Mouse (Mus musculus): Measurements from ENCODE around the gene Usf2. TPM values are rescaled to one million over a fixed set of nuclear protein-coding genes. Genes with fewer than 3 reads are reported as not detected.

The Usf2 gene
- polyA plus RNA-seq (2016; fragmentation: Nextera tagmentation; extraction: Ambion mirVana): 28.9 and 30.6 TPM in 2 replicates

DNA sequence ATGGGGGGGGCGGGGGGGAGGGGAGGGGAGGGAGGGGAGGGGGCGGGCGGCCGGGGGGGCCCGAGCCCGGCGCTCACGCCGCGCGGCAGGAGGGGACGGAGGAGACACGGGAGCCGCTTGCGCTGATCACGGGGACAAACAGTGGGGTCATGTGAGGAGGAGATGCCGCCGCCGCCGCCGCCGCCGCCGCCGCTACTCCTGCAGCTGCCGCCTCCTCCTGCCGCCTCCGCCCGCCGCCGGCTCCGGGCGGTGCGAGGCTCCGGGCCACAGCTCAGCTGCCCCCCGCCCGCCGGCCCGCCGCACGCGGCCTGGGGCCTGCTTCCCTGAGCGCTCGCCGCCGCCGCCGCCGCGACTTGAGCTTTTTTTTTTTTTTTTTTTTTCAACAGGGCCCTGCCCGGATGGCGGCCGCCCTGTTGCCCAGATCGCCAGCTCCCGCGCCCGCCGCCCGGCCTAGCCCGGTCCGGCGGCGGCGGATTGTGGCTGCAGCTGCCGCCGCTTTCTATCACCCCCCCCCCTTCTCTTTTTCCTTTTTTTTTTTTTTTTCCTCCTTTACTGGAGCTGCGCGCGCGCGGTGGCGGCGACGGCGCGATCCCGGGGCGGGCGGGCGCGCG, at the start of gene Usf2:
Gene Usf2, minus strand, starts transcription at position 48 of the 611 bp plus-strand sequence.
- peak; percentile 53 for ATAC-seq (ENCODE audit: low FRiP score, low read depth)
- H3K9ac ChIP-seq (replicated peaks): peak within 1 kb of the TSS; percentile 100
- peaks cover 46% of the 10 kb centered on the region for H3K36me3 ChIP-seq
- no peaks in the 10 kb centered on the region for H3K9me3 ChIP-seq
- H3K4me2 ChIP-seq (replicated peaks): peak within 1 kb of the TSS; percentile 62
- H3K4me1 ChIP-seq: peaks cover 21% of the 10 kb centered on the region
- peak within 1 kb of the TSS; percentile 98 for H3K27ac ChIP-seq (replicated peaks)
- no peaks in the 10 kb centered on the region for H3K27me3 ChIP-seq
- WGBS: under 1% methylated on average over 33 of the region's 82 CpGs
- H3K4me3 ChIP-seq: peak within 1 kb of the TSS; percentile 98

DNA sequence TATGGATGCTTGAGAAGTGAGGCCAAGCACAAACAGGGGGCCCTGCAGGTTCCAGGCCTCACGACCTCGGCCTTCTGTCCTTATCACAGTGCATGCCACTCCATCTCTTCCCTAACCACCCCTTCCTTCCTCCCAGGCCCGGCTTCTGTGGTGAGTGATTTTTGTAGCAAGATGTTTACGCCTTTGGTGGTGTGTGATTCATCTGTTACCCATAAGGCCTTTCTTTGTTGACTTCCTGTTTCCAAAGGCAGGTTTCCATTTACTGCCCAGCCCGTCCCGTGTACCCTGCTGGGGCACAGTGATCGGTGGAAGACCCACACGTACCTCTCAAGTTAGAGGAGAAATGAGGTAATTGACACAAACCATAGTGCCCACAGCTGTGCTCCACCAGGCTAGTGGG, 46.0 kb upstream of the Usf2 start:
- 82% methylated on average over 8 of the region's 8 CpGs for WGBS
- Histone ChIP-seq H3K4me3 (no peak overlapping the region), H3K27ac (replicated peaks) (no peak overlapping the region), H3K27me3 (no peaks in the 10 kb centered on the region), H3K36me3 (no peaks in the 10 kb centered on the region), H3K9me3 (no peaks in the 10 kb centered on the region), H3K9ac (replicated peaks) (no peak overlapping the region), H3K4me1 (no peaks in the 10 kb centered on the region), H3K4me2 (replicated peaks) (no peak overlapping the region)
- ATAC-seq (ENCODE audit: low FRiP score, low read depth): no peak

DNA sequence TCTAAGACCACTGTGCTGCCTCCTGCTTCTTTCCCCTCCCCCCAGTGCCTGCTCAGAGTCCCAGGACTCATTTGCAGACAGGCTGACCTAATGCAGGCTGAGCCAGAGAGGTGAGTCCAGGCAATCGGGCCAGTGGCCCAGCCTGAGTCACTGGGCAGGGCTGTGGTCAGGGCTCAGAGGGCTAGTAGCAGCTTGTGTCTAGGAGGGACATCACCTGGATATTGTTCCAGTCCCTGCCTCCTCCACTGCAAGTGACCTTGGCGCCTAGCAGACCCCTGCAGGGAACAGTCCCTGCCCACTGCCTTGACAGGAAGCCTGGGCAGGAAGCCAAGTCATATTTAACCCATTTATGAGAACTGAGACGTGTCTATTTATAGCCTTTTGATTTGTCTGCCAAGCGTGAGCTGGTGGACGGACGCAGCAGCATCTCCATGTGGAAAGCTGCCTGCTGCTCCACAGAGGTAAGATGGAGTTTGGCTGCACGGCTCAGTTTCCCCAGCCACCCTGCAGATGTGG, 44.0 kb upstream of the Usf2 start:
- H3K36me3 ChIP-seq: no peaks in the 10 kb centered on the region
- H3K4me3 ChIP-seq: no peak overlapping the region
- H3K9me3 ChIP-seq: peaks cover 9% of the 10 kb centered on the region; the same call in 1 of the 2 replicates
- no peak for ATAC-seq (ENCODE audit: low FRiP score, low read depth)
- H3K4me2 ChIP-seq (replicated peaks): no peak overlapping the region
- WGBS: 64% methylated on average over 7 of the region's 7 CpGs
- H3K9ac ChIP-seq (replicated peaks): no peak overlapping the region
- H3K27me3 ChIP-seq: no peaks in the 10 kb centered on the region
- H3K27ac ChIP-seq (replicated peaks): no peak overlapping the region
- H3K4me1 ChIP-seq: no peaks in the 10 kb centered on the region

DNA sequence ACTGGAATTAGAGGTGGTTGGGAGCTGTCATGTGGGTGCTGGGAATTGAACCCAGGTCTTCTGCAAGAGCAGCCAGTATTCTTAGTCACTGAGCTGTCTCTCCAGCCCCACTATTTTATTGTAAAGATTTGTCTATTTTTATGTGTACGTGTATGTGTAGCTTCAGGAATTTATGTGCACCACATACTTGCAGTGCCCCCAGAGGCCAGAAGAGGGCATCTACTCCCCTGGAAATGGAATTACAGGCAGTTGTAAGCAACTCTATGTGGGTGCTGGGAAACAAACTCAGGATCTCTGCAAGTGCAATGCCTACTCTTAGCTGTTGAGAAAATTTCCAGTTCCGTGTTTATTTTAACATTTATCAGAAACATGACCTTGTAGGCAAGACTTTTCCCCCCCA, 39.9 kb upstream of the Usf2 start:
- Histone ChIP-seq H3K9ac (replicated peaks) (no peak overlapping the region), H3K4me1 (no peaks in the 10 kb centered on the region), H3K27me3 (no peaks in the 10 kb centered on the region), H3K9me3 (peaks cover 9% of the 10 kb centered on the region; the same call in 1 of the 2 replicates), H3K27ac (replicated peaks) (no peak overlapping the region), H3K4me2 (replicated peaks) (no peak overlapping the region), H3K4me3 (no peak overlapping the region), H3K36me3 (no peaks in the 10 kb centered on the region)
- 92% methylated on average over 2 of the region's 2 CpGs for WGBS
- no peak for ATAC-seq (ENCODE audit: low FRiP score, low read depth)

DNA sequence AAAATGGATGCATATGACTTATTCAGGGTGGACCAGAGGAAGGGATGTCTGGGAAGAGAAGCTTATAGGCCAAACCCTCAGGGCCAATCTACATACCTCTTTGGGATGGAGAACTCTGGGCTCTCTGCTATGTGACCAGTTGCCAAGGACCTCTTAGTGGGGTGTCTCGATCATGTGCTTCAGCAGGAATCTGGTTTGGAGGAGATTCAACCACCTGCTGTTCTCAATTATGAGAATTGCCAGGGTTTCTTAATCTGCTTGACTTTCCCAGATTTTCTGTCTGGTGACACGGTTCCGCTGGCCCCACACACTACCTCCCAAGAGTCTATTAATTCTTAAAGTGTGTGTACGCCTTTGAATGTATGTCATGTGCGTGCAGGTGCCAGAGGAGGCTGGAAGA, 37.4 kb upstream of the Usf2 start:
- Histone ChIP-seq H3K4me1 (no peaks in the 10 kb centered on the region), H3K36me3 (no peaks in the 10 kb centered on the region), H3K4me2 (replicated peaks) (no peak overlapping the region), H3K27ac (replicated peaks) (no peak overlapping the region), H3K4me3 (no peak overlapping the region), H3K9ac (replicated peaks) (no peak overlapping the region), H3K9me3 (peaks cover 9% of the 10 kb centered on the region; the same call in 1 of the 2 replicates), H3K27me3 (no peaks in the 10 kb centered on the region)
- 82% methylated on average over 5 of the region's 5 CpGs for WGBS
- ATAC-seq (ENCODE audit: low FRiP score, low read depth): no peak

DNA sequence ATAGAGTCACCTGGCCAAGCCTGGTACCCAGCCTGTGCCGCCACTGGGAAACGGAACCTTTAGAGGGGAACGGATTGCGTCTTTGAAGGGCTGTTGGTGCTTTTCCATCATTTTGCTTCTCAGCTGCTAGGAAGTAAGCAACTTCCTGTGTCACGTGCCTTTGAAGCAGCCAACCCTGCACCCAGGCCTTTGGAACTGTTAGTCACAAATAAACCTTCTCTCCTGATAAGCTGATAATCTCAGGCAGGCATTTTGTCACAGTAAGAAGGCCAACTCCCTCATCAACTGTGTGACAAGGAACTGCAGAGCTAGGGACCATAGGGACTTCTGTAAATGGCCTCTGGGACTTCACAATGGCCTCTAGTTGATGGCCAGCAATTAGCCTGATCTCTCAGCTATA, 35.5 kb upstream of the Usf2 start:
- ATAC-seq (ENCODE audit: low FRiP score, low read depth): no peak
- H3K4me1 ChIP-seq: no peaks in the 10 kb centered on the region
- no peaks in the 10 kb centered on the region for H3K36me3 ChIP-seq
- H3K9ac ChIP-seq (replicated peaks): no peak overlapping the region
- no peaks in the 10 kb centered on the region for H3K27me3 ChIP-seq
- H3K9me3 ChIP-seq: peaks cover 9% of the 10 kb centered on the region; the same call in 1 of the 2 replicates
- H3K4me3 ChIP-seq: no peak overlapping the region
- H3K4me2 ChIP-seq (replicated peaks): no peak overlapping the region
- WGBS: 75% methylated on average over 5 of the region's 5 CpGs
- no peak overlapping the region for H3K27ac ChIP-seq (replicated peaks)

DNA sequence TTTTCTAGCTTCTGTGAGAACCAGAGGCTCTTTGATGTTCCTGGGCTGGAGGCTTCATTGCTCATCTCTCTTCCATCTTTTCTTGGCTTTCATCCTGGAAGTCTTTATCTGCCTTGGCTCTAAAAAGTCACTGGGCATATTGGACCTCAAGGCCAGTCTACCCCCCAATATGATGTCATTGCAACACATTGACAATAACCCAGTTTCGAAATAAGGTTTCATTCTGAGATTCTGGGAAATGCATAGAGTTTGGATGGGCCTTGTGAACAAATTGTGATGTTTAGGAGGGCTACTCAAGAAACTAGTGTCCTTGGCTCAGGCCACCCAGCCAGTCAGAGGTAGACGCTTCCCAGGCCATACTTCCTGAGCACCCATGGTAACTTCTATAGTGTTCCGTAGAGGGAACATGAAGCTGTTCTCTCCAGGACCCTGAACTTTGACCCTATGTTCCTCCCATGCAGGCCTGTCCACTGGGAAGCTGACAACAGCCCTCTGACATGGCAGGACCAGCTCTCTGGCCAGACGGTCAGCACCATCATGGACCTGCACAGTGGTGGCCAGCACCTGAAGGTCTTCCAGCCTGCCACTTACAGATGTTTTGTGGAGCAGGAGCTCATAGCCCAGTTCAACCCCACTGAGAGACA, 32.0 kb upstream of the Usf2 start:
- no peaks in the 10 kb centered on the region for H3K27me3 ChIP-seq
- no peak for ATAC-seq (ENCODE audit: low FRiP score, low read depth)
- no peak overlapping the region for H3K9ac ChIP-seq (replicated peaks)
- no peaks in the 10 kb centered on the region for H3K36me3 ChIP-seq
- no peaks in the 10 kb centered on the region for H3K9me3 ChIP-seq
- H3K27ac ChIP-seq (replicated peaks): no peak overlapping the region
- no peak overlapping the region for H3K4me3 ChIP-seq
- no peaks in the 10 kb centered on the region for H3K4me1 ChIP-seq
- 85% methylated on average over 4 of the region's 4 CpGs for WGBS
- H3K4me2 ChIP-seq (replicated peaks): no peak overlapping the region

DNA sequence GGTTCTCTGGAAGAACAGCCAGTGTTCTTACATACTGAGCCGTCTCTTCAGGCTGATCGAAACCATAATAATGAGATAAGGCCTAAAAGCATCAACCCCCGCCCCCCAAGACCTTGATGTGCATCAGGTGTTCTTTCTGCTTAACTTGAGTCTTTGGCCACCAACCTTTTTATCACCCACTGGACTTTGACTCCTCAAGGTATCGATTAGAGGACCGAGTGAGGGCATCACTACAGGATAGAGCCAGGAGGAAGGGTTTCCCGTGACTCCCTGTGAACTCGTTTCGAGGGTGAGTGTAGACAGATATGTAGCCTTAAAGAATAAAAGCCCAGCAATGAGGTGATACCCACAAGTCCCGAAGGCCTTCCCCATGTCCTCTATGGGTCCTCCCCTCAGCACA, 28.8 kb upstream of the Usf2 start:
- 85% methylated on average over 9 of the region's 9 CpGs for WGBS

DNA sequence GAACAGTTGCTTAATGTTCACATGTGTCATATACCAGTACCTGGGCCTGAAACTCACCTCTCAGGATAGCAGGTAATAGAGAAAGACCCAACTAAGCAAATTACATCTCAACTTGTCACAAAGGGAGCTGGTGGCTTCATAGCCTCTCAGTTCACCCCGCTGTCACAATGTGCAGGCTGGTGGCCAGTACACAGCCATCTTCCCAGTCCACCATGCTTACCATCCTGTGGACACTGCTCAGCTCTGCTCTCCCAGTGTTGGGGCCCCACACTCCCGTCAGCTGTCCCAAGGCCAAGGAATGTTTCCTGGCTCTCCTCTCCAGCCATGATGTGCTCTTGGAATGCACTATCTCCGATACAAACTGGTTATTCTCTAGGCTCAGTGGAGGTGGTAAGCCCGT, 25.1 kb upstream of the Usf2 start:
- H3K4me3 ChIP-seq: no peak overlapping the region
- no peak overlapping the region for H3K27ac ChIP-seq (replicated peaks)
- 89% methylated on average over 4 of the region's 4 CpGs for WGBS
- no peaks in the 10 kb centered on the region for H3K27me3 ChIP-seq
- no peak overlapping the region for H3K9ac ChIP-seq (replicated peaks)
- H3K9me3 ChIP-seq: no peaks in the 10 kb centered on the region
- no peak for ATAC-seq (ENCODE audit: low FRiP score, low read depth)
- no peak overlapping the region for H3K4me2 ChIP-seq (replicated peaks)
- H3K4me1 ChIP-seq: no peaks in the 10 kb centered on the region
- H3K36me3 ChIP-seq: no peaks in the 10 kb centered on the region

More for the DNA sequence above, 28.8 kb upstream of the Usf2 start:
- Histone ChIP-seq H3K4me3 (no peak overlapping the region), H3K9ac (replicated peaks) (no peak overlapping the region), H3K4me1 (no peaks in the 10 kb centered on the region), H3K9me3 (no peaks in the 10 kb centered on the region), H3K27me3 (no peaks in the 10 kb centered on the region), H3K4me2 (replicated peaks) (no peak overlapping the region), H3K27ac (replicated peaks) (no peak overlapping the region), H3K36me3 (no peaks in the 10 kb centered on the region)
- no peak for ATAC-seq (ENCODE audit: low FRiP score, low read depth)

DNA sequence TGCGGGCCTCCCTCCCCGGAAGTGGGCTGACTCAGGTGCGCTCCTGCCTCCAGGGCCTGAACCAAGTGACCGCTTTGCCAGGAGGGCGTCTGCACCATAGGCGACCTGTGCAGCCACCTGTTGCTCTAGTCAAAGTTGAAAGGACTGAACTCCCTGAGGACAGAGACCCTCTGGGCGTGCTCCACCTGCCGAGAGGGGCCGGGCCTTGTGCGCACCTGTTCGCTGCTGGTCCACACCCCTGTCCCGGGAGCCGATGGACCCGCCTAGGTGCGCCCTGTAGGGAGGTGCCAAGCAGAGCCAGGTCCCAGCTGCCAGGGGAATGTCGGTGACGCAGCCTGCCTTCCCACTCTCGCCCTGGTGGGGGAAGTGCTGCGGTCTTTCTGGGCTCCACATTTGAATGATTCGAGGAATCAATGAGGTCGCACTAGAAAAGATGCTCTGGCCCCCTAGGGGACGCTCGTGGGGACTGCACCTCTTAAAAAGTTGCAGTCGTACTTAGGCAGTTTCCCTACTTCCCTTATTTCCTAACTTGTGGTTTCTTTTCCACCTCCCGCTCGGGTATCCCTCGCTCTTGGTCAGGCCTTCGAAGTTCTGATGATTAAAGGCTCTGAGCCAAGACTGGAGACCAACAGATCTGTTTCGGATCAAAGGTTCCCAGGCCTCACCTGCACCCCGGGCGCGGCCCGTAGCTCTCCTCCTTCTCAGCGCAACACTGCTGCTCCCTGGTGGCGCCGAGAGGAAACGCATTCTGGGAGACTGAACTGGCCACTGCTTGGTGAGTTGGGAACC, 17.1 kb upstream of the Usf2 start, which contains the start of gene Fam187b:
Gene Fam187b, plus strand, starts transcription at position 290 of the 789 bp plus-strand sequence.
- WGBS: under 1% methylated on average over 37 of the region's 37 CpGs
- peak within 1 kb of the TSS; percentile 59 for H3K4me2 ChIP-seq (replicated peaks)
- no peaks in the 10 kb centered on the region for H3K9me3 ChIP-seq
- H3K9ac ChIP-seq (replicated peaks): peak within 1 kb of the TSS; percentile 41
- H3K4me3 ChIP-seq: peak within 1 kb of the TSS; percentile 40
- peaks cover 10% of the 10 kb centered on the region for H3K4me1 ChIP-seq
- H3K27ac ChIP-seq (replicated peaks): no peak within 1 kb of the TSS
- peaks cover 22% of the 10 kb centered on the region for H3K27me3 ChIP-seq
- peak; percentile 77 for ATAC-seq (ENCODE audit: low FRiP score, low read depth)
- no peaks in the 10 kb centered on the region for H3K36me3 ChIP-seq

DNA sequence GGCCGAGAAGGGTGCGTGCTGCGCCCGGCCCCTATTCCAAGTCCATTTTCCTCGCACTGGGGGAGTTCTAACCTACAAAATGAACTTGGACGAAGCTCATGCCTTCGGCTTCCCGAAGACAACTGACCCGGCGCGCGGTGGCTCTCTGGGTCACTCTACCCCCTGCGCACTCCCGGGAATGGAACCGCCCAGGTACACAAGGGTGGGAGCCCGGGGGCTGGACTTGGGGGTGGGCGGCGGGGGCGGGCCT, 16.6 kb upstream of the Usf2 start, which contains the start of gene Lsr:
Gene Lsr, minus strand, starts transcription at position 214 of the 250 bp plus-strand sequence.
- 1% methylated on average over 19 of the region's 19 CpGs for WGBS
- Histone ChIP-seq H3K4me3 (peak within 1 kb of the TSS; percentile 40), H3K36me3 (no peaks in the 10 kb centered on the region), H3K4me1 (peaks cover 10% of the 10 kb centered on the region), H3K4me2 (replicated peaks) (peak within 1 kb of the TSS; percentile 59), H3K9ac (replicated peaks) (peak within 1 kb of the TSS; percentile 41), H3K27me3 (peaks cover 22% of the 10 kb centered on the region), H3K27ac (replicated peaks) (no peak within 1 kb of the TSS), H3K9me3 (no peaks in the 10 kb centered on the region)
- no peak; the same call in 1 of the 2 replicates for ATAC-seq (ENCODE audit: low FRiP score, low read depth)

Measured in midbrain, embryonic 12.5 days (tissue).